Mouse (Mus musculus) heart, postnatal 0 days (tissue): Measurements from ENCODE around the gene Glg1. TPM values are rescaled to one million over a fixed set of nuclear protein-coding genes. Genes with fewer than 3 reads are reported as not detected.
A peak's percentile ranks its signal among the peaks of the same experiment; 100 is the strongest.

Source experiments
- ATAC-seq: fragments of 200-750 bp; cut with Nextera tagmentation; 2 replicates; pipeline ENCODE4 v1.8.0; 2017; ENCODE audit warnings: low read depth, moderate number of reproducible peaks, moderate library complexity; ENCODE audit not compliant: insufficient read depth
- DNase-seq: peaks from one replicate; pipeline ENCODE4 v3.0.0-alpha.2; 2016; ENCODE audit warnings: low spot score
- H3K27ac ChIP-seq: fragments of 300-500 bp; sonication (generic); 2 replicates; pipeline ENCODE4 v1.5.1; 2014; ENCODE audit warnings: low read depth, mild to moderate bottlenecking
- H3K27me3 ChIP-seq: fragments of 300-500 bp; sonication (generic); 2 replicates; pipeline ENCODE4 v1.6.1; 2014; ENCODE audit warnings: low read length, mixed read lengths; ENCODE audit not compliant: control insufficient read depth, insufficient read depth
- H3K36me3 ChIP-seq: fragments of 300-500 bp; sonication (generic); replicated peaks from 2 replicates; pipeline ENCODE4 v1.6.1; 2014; ENCODE audit warnings: low read length, mixed read lengths; ENCODE audit not compliant: control insufficient read depth, insufficient read depth
- H3K4me1 ChIP-seq: fragments of 300-500 bp; sonication (generic); 2 replicates; pipeline ENCODE4 v1.6.1; 2014; ENCODE audit warnings: antibody characterized with exemption; ENCODE audit not compliant: control insufficient read depth, insufficient read depth
- H3K4me2 ChIP-seq: fragments of 300-500 bp; sonication (generic); 2 replicates; pipeline ENCODE4 v1.6.1; 2014; ENCODE audit warnings: low read depth, mild to moderate bottlenecking, low read length, moderate library complexity
- H3K4me3 ChIP-seq: fragments of 300-500 bp; sonication (generic); 2 replicates; pipeline ENCODE4 v1.5.1; 2014; ENCODE audit warnings: low read depth, low read length
- H3K9ac ChIP-seq: fragments of 300-500 bp; sonication (generic); replicated peaks from 2 replicates; pipeline ENCODE4 v1.6.1; 2014; ENCODE audit warnings: low read depth, low read length, mixed read lengths
- H3K9me3 ChIP-seq: fragments of 300-500 bp; sonication (generic); replicated peaks from 2 replicates; pipeline ENCODE4 v1.6.1; 2016; ENCODE audit warnings: low read length; ENCODE audit not compliant: control insufficient read depth
- CTCF ChIP-seq: IDR thresholded peaks from 2 replicates; pipeline ENCODE4 v1.5.1; 2016; ENCODE audit warnings: antibody characterized with exemption, control low read depth, low read depth
- EP300 ChIP-seq: IDR thresholded peaks from 2 replicates; pipeline ENCODE4 v1.6.1; 2016; ENCODE audit warnings: antibody characterized with exemption, low read depth
- WGBS: fragments of 180-500 bp; shearing (Covaris S2); extraction: QIAGEN DNeasy Blood & Tissue Kit; methylation state at CpG from one replicate; pipeline ENCODE4 v1.1.7; 2014; 5-methylcytosine and 5-hydroxymethylcytosine counted together
- polyA plus RNA-seq: library from polyadenylated mRNA; unstranded; fragments of >200 nt; fragmentation: Nextera tagmentation; extraction: Ambion mirVana; gene quantifications from 2 replicates; pipeline ENCODE4 v1.2.1, GENCODE M21; 2015
- total RNA-seq: library from RNA; depleted of rRNA; stranded (reverse); fragments of >200 nt; gene quantifications from 2 replicates; pipeline ENCODE4 v1.2.3, GENCODE M21; 2014; ENCODE audit warnings: low replicate concordance

The Glg1 gene
- total and polyA plus RNA-seq, 2 experiments from 2014 or later, result 37.1 to 41.9 TPM

DNA sequence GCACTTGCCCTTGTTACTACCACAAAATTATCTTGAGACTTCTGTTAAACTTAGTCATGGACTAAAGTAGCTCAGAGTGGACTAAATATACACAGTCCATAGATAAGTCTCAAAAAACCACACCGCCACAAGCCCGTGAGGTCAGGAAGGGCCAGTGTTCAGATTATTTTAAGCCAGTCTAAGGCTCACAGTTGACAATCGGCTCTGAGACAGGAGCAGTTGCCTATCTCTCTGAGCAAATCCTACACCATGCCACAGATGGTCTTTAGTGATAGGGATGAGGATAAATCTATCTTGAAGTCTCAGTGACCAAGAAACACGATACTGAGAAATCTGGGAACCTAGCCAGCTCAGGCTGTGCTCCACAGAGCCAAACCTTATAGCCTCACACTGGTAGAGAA lies 3.0 kb upstream of the Glg1 start:
- Histone ChIP-seq H3K27me3 (no peaks in the 10 kb centered on the region), H3K36me3 (no peaks in the 10 kb centered on the region), H3K9ac (no peak overlapping the region), H3K27ac (peak overlapping the region; percentile 77), H3K4me2 (peak overlapping the region; percentile 35), H3K4me3 (no peak overlapping the region), H3K9me3 (no peaks in the 10 kb centered on the region; the same call in 1 of the 2 replicates), H3K4me1 (0 out of 2 replicates have a peak, but pooled peaks cover 13% of the 10 kb centered on the region)
- ATAC-seq (peak; percentile 49), DNase-seq (peak; percentile 70)
- 11% methylated on average over 4 of the region's 4 CpGs for WGBS
- no peak for TF ChIP-seq EP300
- TF ChIP-seq CTCF, result no peak

DNA sequence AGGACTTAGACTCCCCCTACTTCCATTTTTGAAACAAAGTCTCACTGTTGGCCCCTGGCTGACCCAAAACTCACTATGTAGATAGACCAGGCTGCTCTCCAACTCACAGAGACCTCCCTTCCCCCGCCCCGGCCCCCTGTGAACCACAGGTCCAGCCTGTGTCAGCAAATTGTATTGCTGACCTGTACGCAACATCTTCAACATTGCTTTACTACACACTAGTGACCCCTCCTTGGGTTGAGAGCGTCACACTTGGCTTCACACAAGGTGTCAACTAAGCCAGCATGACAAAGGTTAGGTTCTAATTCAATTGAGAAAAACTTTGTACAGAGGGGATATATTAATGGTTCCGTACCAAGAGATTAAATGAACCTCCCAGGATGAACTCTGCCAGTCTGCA lies 1.2 kb upstream of the Glg1 start:
- no peak for ATAC-seq
- WGBS, result 95% methylated on average over 5 of the region's 5 CpGs
- H3K9me3 ChIP-seq, result no peaks in the 10 kb centered on the region
- H3K9ac ChIP-seq, result no peak overlapping the region
- TF ChIP-seq EP300 (no peak), CTCF (no peak)
- H3K4me3 ChIP-seq, result no peak overlapping the region
- DNase-seq, result no peak
- H3K4me2 ChIP-seq, result peak overlapping the region; percentile 67; the same call in 1 of the 2 replicates
- 0 out of 2 replicates have a peak, but pooled peaks cover 13% of the 10 kb centered on the region for H3K4me1 ChIP-seq
- H3K27ac ChIP-seq, result no peak overlapping the region
- no peaks in the 10 kb centered on the region for H3K36me3 ChIP-seq
- no peaks in the 10 kb centered on the region for H3K27me3 ChIP-seq

DNA sequence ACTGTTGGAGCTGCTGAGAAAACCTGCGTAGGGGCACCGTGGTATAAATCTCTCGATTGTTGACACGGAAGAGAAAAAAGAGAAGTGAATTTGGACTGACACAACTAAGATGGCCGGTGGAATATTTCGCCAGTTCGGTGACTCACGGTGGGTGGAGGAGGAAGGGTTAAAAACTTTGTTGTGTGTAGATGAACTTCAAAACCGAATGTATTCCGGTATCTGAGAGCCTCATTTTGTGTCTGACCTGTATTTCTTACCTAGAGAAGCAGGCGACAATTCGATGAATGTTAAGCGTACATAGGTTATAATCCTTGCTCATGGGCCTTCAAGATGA lies 359 bp upstream of the Glg1 start:
- 0 out of 2 replicates have a peak, but pooled peaks cover 13% of the 10 kb centered on the region for H3K4me1 ChIP-seq
- H3K9ac ChIP-seq, result peak overlapping the region; percentile 81
- H3K36me3 ChIP-seq, result no peaks in the 10 kb centered on the region
- H3K27ac ChIP-seq, result peak overlapping the region; percentile 98
- H3K4me3 ChIP-seq, result peak overlapping the region; percentile 74
- peak overlapping the region; percentile 67 for H3K4me2 ChIP-seq
- DNase-seq, result no peak
- ATAC-seq, result peak; percentile 28
- 8% methylated on average over 13 of the region's 13 CpGs for WGBS
- H3K27me3 ChIP-seq, result no peaks in the 10 kb centered on the region
- H3K9me3 ChIP-seq, result no peaks in the 10 kb centered on the region
- TF ChIP-seq EP300 (no peak; the same call in 1 of the 2 replicates), CTCF (no peak)

DNA sequence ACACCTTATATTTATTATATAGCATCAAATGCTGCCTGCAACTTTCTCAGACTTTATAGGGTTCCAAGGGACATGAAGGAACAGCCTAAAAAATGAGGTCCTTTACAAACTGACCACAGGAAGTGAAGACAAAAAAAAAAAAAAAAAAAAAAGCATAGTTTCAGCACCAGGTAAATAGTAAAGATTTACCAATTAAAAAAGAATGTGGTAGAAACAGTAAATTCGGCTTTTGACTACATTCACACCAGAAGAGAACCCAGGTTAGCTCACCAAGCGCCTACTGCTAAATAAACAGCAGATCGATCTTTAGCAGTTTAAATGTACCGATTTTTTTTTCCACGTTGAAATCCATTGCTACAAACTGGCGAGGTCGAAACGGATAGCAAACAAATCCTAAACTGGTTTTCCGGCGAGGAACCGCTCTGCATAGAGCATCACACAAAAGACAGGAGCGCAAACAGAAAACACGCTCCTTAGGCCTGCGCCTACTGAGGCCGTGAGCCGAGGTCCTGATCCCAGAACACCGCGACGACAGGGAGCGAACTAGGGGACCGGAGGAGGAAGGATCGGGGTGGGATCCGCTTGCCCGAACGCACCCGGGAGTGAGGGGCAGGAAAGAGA lies 896 bp downstream of the Glg1 start:
- DNase-seq (no peak), ATAC-seq (no peak; the same call in 1 of the 2 replicates)
- Histone ChIP-seq H3K36me3 (no peaks in the 10 kb centered on the region), H3K4me1 (0 out of 2 replicates have a peak, but pooled peaks cover 13% of the 10 kb centered on the region), H3K9me3 (no peaks in the 10 kb centered on the region), H3K27ac (peak overlapping the region; percentile 98), H3K9ac (peak overlapping the region; percentile 81), H3K4me2 (peak overlapping the region; percentile 67), H3K27me3 (no peaks in the 10 kb centered on the region), H3K4me3 (peak overlapping the region; percentile 74)
- no peak for TF ChIP-seq EP300
- no peak for TF ChIP-seq CTCF
- WGBS, result 1% methylated on average over 25 of the region's 26 CpGs

GRCm38 (mm10) chr8:111252487-111253112 lies 6.4 kb downstream of the Glg1 start:
- H3K9ac ChIP-seq, result no peak overlapping the region
- WGBS, result 84% methylated on average over 4 of the region's 4 CpGs
- TF ChIP-seq EP300, result no peak
- no peak for TF ChIP-seq CTCF
- ATAC-seq (no peak), DNase-seq (no peak)
- no peak overlapping the region for H3K27ac ChIP-seq
- 0 out of 2 replicates have a peak, but pooled peaks cover 5% of the 10 kb centered on the region for H3K4me1 ChIP-seq
- no peaks in the 10 kb centered on the region for H3K27me3 ChIP-seq
- no peaks in the 10 kb centered on the region for H3K9me3 ChIP-seq
- H3K4me2 ChIP-seq, result no peak overlapping the region
- H3K4me3 ChIP-seq, result no peak overlapping the region
- no peaks in the 10 kb centered on the region for H3K36me3 ChIP-seq
